Mouse (Mus musculus): ENCODE measurements around the gene Irf6.

Irf6 gene

DNA sequence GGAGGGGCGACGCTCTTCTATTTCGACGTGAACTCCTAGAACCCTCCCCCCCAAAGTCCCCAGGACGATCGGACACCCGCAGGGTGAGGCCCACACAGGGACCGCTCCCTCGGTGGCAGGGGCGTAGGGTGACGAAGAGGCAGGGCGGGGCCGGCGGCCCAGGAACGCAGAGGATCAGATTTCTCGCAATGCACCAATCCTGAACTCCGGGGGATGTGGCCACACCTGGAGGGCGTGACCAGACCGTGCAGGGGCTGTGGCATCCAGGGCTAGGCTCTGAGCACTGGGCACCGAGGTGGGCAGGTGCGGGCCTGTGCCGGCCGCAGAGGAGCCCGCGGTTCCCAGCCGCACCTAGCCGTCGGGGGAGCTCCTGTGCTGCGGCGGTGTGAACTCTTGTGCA lies at the start of gene Irf6:
TSS of gene Irf6 (plus strand) at position 240 of the 400 bp plus-strand sequence.
- in situ Hi-C loops (cut with MboI, MseI), result no loop called here

- in situ Hi-C loops (cut with MboI, MseI), result no loop called here
Measured at GRCm38 (mm10) chr1:193112093-193112492, 40.8 kb upstream of the Irf6 start.

GRCm38 (mm10) chr1:193122793-193123192 lies 30.1 kb upstream of the Irf6 start:
- in situ Hi-C loops (cut with MboI, MseI), result loop anchor here (5.0 kb wide), 1 partner anchor 350 kb away; the partner anchor contains the start of gene Hhat

DNA sequence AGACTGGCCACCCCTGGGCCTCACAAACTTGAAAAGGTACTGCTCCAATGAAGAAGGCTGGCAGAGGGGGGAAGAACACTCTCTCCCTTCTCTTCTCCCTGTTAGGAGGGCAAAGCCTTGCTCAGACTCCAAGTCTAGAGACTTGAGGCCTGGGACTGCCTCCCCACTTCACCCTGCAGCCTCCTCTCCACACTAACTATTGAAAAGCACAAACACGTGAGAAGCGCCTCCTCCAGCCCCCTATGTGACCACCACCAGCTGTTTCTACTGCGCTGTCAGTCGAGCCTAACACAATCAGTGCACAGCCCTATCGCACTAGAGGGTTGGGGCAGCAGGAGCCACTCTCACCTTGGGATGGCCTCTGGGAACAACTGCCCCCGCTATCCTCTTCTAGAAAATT lies 29.6 kb upstream of the Irf6 start:
- in situ Hi-C loops (cut with MboI, MseI), result loop anchor here (5.0 kb wide), 1 partner anchor 351 kb away; the partner anchor contains the start of gene Hhat

GRCm38 (mm10) chr1:193125835-193126234 lies 27.1 kb upstream of the Irf6 start:
- in situ Hi-C loops (cut with MboI, MseI), result no loop called here

DNA sequence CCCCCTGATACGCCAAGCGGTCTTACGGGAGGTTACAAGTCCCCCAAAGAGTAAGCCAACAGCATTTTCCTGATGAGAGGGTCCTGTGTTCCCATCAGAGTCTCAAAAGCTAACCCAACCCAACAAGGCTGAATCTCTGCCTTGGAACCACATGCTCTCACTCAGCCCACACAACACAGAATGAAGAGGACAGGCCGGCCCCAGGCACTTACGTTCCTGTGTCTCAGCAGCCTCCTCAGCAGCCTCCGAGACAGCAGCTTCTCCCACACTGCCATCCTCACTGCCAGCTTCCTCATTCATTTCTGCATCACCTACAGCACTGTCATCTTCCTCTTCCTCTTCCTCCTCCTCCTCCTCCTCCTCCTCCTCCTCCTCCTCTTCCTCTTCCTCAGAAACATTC lies 24.9 kb upstream of the Irf6 start:
- in situ Hi-C loops (cut with MboI, MseI), result no loop called here

DNA sequence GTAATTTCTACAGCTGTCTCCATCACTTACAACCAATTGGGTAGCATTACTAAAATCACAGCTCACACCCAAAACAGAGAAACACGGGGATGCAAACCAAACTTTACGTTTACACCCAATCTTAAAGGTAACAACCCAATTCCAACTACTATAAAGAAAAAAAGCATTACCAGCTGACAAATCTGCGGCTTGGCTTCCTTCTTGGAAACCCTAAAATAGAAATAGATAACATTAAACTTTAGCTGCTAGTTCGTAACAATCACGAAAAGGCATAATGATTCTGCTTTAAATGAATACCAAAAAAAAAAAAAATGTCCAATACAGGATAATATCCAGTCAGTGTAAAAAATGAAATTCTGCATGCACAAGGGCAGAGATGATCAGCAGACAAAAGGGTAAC lies 23.6 kb upstream of the Irf6 start:
- in situ Hi-C loops (cut with MboI, MseI), result no loop called here

DNA sequence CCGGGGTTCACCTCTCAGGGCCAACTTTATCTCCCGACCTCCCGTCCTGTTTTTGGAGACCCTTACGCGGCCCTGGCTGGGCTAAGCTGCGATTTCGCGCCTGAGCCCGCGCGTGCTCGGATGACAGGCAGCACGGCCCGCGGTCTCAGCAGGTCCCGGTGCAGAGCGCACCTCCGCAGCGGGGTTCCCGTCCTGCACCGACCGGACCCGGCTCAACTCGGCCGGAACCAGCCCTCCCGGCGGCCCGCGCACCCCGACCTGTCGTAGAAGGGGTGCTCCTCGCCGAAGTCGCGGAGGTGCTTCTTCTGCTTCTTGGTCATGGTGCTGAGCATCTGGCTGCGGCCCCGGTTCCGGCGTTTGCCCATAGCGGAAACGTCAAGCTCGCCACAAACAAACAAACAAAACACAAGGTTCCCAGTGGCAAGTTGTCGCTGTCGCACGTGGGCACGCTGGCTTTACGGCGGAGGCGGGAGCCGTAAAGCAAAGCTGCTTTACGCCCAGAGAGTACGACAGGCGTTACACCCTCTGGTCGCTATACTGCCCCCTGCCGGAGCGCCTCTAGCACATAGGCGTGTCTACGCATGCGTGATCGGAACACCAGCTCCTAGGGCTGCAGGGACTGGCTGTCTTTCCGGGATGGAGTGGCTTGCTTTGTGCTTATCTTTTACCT lies 23.0 kb upstream of the Irf6 start, which contains the start of gene Diexf:
TSS of gene Diexf (minus strand) at position 487 of the 670 bp plus-strand sequence.
- in situ Hi-C loops (cut with MboI, MseI), result loop anchor here (5.0 kb wide), 1 partner anchor 62 kb away; no protein-coding TSS in a partner anchor

DNA sequence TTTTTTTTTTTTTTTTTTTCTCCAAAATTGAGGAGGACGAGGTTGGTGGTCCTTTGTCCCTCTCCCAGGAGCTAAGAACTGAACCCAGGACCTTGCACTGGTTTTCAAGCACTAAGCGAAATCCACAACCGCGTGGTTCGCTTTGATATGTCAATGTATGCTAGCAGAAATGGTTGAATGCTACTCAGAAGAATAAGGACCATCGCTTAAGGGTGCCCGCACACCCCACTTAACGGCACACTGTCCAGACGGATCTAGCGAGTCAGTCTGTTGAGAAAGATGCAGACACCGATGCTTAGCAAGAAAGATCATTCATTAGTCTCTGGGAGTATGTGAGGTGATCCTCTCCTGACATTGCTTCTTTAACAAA lies 22.5 kb upstream of the Irf6 start:
- in situ Hi-C loops (cut with MboI, MseI), result loop anchor here (5.0 kb wide), 1 partner anchor 62 kb away; no protein-coding TSS in a partner anchor

- in situ Hi-C loops (cut with MboI, MseI), result loop anchor here (5.0 kb wide), 1 partner anchor 61 kb away; no protein-coding TSS in a partner anchor
Measured at GRCm38 (mm10) chr1:193130839-193131238, 22.1 kb upstream of the Irf6 start.

DNA sequence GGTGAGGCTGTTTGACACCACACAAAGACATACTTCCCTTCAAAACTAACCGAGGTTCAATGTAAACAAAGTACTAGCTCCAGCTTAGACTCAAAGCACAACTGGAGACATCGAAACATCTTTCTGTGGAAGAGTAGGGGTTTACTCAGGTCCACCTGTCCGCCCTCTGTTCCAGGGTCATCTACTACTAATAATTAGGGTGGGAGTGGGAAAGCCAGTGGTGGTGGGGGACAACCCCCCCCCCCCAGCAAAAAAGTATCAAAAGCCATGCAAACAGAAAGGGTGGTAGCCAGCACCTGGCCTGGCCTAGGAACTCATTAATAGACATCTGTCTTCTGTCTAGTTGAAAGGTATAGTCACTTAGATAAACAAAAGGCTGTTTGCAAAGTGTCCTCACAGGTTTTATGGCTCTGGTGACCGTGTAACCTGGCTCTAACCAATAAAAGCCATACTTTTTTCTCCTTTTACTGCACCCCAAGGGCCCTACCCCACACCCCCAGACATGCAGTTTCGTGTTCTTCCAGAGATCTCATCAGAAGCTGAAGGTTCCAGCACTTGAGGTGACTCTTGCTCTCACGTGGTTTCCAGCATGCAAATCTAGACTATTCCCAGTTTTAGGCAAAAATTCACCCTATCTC lies 21.5 kb upstream of the Irf6 start:
- in situ Hi-C loops (cut with MboI, MseI), result loop anchor here (5.0 kb wide), 1 partner anchor 61 kb away; no protein-coding TSS in a partner anchor

GRCm38 (mm10) chr1:193132385-193132784 lies 20.5 kb upstream of the Irf6 start:
- in situ Hi-C loops (cut with MboI, MseI), result loop anchor here (5.0 kb wide), 1 partner anchor 60 kb away; no protein-coding TSS in a partner anchor

GRCm38 (mm10) chr1:193133726-193134125 lies 19.2 kb upstream of the Irf6 start:
- in situ Hi-C loops (cut with MboI, MseI), result loop anchor here (5.0 kb wide), 1 partner anchor 59 kb away; no protein-coding TSS in a partner anchor

DNA sequence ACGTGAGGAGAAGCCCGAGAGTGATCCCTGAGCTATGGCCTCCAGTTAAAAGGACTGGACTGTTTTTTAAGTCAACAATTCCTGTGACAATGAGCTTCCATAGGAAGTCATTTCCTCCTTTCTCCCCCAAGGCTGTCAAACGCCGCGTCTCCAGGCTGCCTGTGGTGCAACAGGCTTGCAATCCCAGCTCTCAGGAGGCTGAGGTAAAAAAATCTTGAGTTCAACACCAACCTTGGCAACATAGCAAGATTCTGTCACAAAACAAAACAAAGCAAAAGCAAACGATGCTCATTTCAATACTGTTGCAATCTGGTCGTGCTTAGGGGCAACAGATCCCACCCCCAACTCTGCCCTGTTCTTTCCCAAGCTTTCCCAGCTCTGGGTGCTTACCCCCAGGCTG lies 14.8 kb upstream of the Irf6 start:
- in situ Hi-C loops (cut with MboI, MseI), result no loop called here

DNA sequence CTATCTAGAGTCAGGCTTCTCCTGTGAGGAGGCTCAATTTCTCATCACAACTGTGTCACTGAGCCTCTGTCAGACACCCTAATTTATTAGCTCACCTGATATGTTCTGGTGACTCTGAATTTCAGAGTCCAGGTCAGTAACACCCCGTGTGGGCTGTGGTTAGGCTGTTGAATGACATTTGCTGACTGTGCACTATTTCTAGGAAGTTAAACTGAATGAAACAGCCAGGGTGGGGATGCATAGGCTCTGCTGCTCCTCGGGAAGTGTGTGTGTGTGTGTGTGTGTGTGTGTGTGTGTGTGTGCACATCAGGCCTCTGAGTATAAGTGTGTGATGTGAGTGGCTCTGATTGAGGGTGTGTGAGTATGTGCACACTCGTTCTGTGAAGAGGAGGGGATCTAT lies 14.2 kb upstream of the Irf6 start:
- in situ Hi-C loops (cut with MboI, MseI), result no loop called here

DNA sequence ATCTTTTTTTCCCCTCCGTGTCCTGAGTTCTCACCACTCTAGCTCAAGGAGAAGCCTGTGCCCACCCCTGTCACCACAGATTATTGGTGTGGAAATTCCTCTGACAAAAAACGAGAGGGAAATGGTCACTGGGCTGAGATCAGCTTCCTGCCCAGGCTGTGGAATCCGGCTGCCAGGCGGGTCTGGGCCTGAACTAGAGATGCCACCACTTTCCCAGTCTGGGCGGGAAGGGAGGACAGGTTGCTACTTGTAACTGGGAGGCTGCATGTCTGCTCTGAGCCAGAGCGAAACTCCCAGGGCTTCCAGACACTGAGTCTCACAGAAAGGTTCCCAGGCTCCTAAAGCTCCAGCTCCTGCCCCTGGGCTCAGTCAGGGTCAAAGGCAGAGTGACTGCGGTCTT lies 11.8 kb upstream of the Irf6 start:
- in situ Hi-C loops (cut with MboI, MseI), result loop anchor here (10.0 kb wide), 1 partner anchor 1816 kb away; the partner anchor contains the start of gene Tmem206

DNA sequence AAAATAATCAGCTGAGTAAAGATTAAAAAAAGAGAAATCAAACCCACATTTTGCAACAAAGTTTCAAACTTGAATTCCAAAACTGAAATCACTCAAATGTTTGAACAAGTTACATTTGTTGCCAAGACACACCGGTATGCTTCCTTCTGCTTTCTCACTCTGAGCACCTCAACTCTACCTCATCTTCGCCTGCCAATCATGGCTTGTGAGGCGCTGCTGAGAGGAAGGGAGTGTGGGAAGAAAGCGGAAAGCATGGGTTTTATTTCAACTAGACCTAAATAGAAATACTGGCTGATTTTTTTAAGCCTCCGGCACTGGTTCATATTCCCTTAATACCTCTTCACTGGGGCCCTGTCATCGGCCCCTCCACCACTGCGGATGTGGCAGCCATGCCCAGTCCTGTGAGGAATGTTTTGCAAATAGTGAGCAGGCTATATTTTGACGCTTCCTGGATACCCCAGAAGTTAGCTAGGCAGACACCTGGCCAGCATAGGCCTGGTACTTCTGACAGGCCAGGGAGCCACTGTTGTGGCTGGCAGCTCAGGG lies 10.3 kb upstream of the Irf6 start:
- in situ Hi-C loops (cut with MboI, MseI), result loop anchor here (10.0 kb wide), 1 partner anchor 1818 kb away; the partner anchor contains the start of gene Tmem206

DNA sequence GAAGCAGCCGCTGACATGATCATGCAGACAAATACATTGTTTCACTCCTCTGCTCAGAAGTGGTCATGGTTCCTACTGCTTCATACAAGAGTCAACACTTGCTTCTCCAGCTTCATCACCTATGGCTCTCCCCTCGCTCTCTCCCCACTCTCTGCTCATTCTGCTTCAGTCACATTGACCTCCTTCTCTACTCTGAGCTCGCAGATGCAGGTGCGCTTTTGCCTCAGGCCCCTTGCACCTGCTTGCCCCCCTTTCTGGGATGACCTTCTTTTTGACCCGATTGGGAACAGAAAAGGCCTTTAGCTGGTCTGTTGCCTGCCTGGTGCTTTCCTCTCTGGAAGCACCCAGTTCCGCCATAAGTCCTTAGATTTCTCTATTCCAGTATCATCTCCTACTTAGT lies 8.4 kb upstream of the Irf6 start:
- in situ Hi-C loops (cut with MboI, MseI), result loop anchor here (10.0 kb wide), 1 partner anchor 1820 kb away; the partner anchor contains the start of gene Tmem206

DNA sequence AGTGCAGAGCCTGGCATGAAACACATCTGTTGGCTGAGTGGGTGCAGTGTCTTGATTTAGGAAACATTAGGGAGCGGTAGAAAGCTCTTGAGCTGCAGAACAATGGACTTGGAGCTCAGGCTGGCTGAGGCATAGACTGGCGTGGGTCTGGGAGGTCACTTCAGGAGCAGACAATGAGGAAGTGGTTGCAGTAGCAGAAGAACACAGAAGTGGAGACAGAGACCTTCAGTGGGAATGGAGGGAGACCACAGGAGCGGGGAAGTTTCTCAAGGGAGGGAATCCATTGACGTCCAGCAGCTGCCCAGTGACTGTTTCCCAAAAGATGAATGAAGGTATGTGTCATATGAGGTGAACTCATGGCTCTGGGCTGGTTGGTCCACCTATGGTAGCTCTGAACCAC lies 7.8 kb upstream of the Irf6 start:
- in situ Hi-C loops (cut with MboI, MseI), result loop anchor here (10.0 kb wide), 1 partner anchor 1820 kb away; the partner anchor contains the start of gene Tmem206

DNA sequence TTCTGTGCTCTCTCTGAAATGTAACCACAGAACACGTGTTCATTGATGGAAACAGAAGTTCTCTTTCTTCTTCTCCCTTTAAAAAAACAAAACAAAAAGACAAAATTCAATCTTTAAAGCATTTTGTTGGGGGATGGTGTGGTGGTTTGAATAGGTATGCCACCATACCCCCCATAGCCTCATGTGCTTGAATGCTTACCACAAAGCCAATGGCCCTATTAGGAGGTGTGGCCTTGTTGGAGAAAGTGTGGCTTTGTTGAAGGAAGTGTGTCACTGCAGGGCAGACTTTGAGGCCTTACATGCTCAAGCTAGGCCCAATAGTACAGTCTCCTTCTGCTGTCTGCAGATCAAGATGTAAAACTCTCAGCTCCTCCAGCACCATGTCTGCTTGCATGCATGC lies 6.5 kb upstream of the Irf6 start:
- in situ Hi-C loops (cut with MboI, MseI), result loop anchor here (10.0 kb wide), 1 partner anchor 1822 kb away; the partner anchor contains the start of gene Tmem206

DNA sequence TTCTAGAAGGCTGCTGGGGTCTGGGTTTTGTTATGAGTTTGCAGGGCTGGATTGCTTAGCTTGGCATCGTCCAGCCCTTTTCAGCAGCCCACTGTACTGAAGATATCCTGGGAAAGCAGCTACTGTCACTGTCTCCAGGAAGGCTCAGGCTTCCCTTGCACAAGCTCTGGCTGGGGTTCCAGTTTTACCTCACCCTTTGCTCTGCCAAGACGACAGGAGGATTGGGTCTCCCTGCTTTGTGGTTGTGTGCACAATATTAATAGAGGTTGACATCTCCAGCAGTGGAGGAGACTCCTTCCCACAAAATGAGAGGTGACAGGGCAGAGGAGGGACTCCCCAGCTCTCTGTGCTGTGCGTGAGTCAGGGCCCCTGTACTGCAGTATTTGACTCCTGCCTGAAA lies 3.7 kb upstream of the Irf6 start:
- in situ Hi-C loops (cut with MboI, MseI), result loop anchor here (10.0 kb wide), 1 partner anchor 1824 kb away; the partner anchor contains the start of gene Tmem206

GRCm38 (mm10) chr1:193151134-193151533 lies 1.8 kb upstream of the Irf6 start:
- in situ Hi-C loops (cut with MboI, MseI), result no loop called here

All from T-helper 2 cell (primary cell).